Mouse (Mus musculus): ENCODE results near the gene Scgb2b3. TPM values are rescaled to one million over a fixed set of nuclear protein-coding genes. Genes with fewer than 3 reads are reported as not detected.

The Scgb2b3 gene
- total RNA-seq (2023; ENCODE audit: inconsistent age): not detected in 4 replicates

DNA sequence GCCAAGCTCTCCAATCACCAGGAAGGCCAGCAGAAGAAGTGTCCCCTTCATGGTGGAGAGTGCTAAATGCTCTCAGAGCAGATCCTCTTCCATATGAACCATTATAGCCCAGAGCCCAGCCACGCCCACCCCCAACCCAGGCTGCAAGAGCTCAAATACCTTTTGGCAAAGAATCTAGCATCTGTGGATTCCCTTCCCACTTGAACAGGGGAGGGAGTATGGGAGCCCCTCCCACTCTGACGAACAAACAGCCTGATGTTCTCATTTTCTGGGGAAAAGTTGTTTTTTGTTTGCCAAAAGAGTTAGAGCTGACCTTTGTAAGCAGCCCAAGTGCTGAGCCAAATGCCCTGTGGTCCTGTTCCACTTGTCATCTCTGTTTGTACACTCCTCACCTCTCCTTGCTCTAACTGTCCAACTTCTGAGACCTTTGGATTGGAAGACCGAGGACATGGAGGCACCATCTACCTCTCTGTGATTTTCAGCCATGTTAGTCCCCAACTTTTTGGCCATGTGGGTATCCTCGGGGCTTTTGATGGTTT lies at the start of gene Scgb2b3:
Scgb2b3 (minus strand) TSS at position 51 of the 539 bp plus-strand sequence.

DNA sequence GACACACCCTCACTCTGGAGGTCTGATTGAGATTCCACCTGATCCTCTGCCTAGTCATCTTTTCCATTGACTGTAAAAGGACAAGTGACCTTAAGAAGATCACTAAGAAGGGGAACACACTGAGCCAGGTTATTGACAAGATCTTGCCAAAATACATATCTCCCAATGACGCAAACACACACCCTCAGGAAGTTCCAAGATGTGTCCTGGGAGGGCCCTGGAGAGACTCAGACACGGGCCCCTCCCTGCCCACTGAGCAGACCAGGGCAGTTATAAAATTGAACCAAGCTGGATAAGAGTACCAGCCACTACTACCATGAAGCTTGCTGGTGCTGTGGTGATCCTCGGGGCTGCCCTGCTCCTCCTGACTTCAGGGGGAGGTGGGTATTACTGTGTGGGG lies 13.4 kb upstream of the Scgb2b3 start, which contains the start of gene Scgb1b3:
Scgb1b3 (plus strand) TSS at position 301 of the 400 bp plus-strand sequence.

Other genes starting within 250 kb of the Scgb2b3 start
- 0.51 to 2.1 TPM in 2 of 4 replicates, not detected in the others for gene Hpn, start 246.8 kb downstream of the Scgb2b3 start, total RNA-seq (2023; ENCODE audit: inconsistent age)
- 0.58 to 1.4 TPM (median 0.89 TPM) in 4 replicates for gene Scn1b, start 235.1 kb downstream of the Scgb2b3 start, total RNA-seq (2023; ENCODE audit: inconsistent age)
- 241 to 263 TPM (median 254 TPM) in 4 replicates for gene Gramd1a, start 206.2 kb downstream of the Scgb2b3 start, total RNA-seq (2023; ENCODE audit: inconsistent age)
- gene Scgb2b2, start 71.6 kb downstream of the Scgb2b3 start, total RNA-seq (2023; ENCODE audit: inconsistent age): not detected in 4 replicates
- gene Scgb1b2, start 70.3 kb downstream of the Scgb2b3 start, total RNA-seq (2023; ENCODE audit: inconsistent age): not detected in 4 replicates
- gene Scgb1b3, start 13.5 kb upstream of the Scgb2b3 start, total RNA-seq (2023; ENCODE audit: inconsistent age): not detected in 4 replicates

Measured in B cell, adult (primary cell).